8 mouse cellular contexts compared by ENCODE assay signal in genomic region chr7:47008168-47008993, GRCm38 (mm10). TPM values are rescaled to one million over a fixed set of nuclear protein-coding genes. Genes with fewer than 3 reads are reported as not detected.
A peak's percentile ranks its signal among the peaks of the same experiment; 100 is the strongest.
DNase-seq lines count a peak whose midpoint lies in the region; ATAC-seq and TF ChIP-seq lines count a peak whose summit lies in the region.

Gene Spty2d1 (minus strand): TSS chr7:47008411.

- peak within 1 kb of the TSS; percentile 86 for H3K27ac ChIP-seq in heart, embryonic 11.5 days (ENCODE audit: low read depth, low read length)
- H3K27ac ChIP-seq in kidney, embryonic 16.5 days (ENCODE audit: low read length) = peak within 1 kb of the TSS; percentile 93
- peak within 1 kb of the TSS; percentile 81 for H3K27ac ChIP-seq in liver, adult 2 months (replicated peaks; ENCODE audit: insufficient read depth, low read depth, low read length)

- H3K36me3 ChIP-seq in C2C12 (ENCODE audit: control insufficient read depth, insufficient read depth) (no peaks in the 10 kb centered on the region), myocyte (ENCODE audit: control insufficient read depth, insufficient read depth) (no peaks in the 10 kb centered on the region)
- H3K36me3 ChIP-seq in erythroblast, embryonic 14.5 days (ENCODE audit: control insufficient read depth) = peaks cover 13% of the 10 kb centered on the region
- no peaks in the 10 kb centered on the region for H3K36me3 ChIP-seq in heart, embryonic 11.5 days (ENCODE audit: control insufficient read depth, insufficient read depth, low read length)
- H3K36me3 ChIP-seq in kidney, embryonic 16.5 days (ENCODE audit: insufficient read depth, low read length) = no peaks in the 10 kb centered on the region
- H3K36me3 ChIP-seq in liver, adult 2 months (ENCODE audit: control insufficient read depth, insufficient read depth, low read length) = no peaks in the 10 kb centered on the region
- no peaks in the 10 kb centered on the region for H3K36me3 ChIP-seq in splenic B cell, adult 2 months (ENCODE audit: control insufficient read depth, insufficient read depth, low read length, poor library complexity, severe bottlenecking)

- H3K4me1 ChIP-seq in erythroblast, embryonic 14.5 days (ENCODE audit: control insufficient read depth) = peaks cover 70% of the 10 kb centered on the region
- H3K4me1 ChIP-seq in heart, embryonic 11.5 days (ENCODE audit: control insufficient read depth, insufficient read depth, low read length) = peaks cover 10% of the 10 kb centered on the region
- H3K4me1 ChIP-seq in kidney, embryonic 16.5 days (ENCODE audit: insufficient read depth, low read length) = peaks cover 29% of the 10 kb centered on the region
- H3K4me1 ChIP-seq in liver, adult 2 months (ENCODE audit: control insufficient read depth, insufficient read depth, low read length) = peaks cover 15% of the 10 kb centered on the region

- TF ChIP-seq CTCF in C2C12 (IDR thresholded peaks at IDR 0.05; ENCODE audit: control insufficient read depth, insufficient read depth, insufficient read length) = no peak
- TF ChIP-seq CTCF in brain, embryonic 14.5 days (IDR thresholded peaks at IDR 0.05; ENCODE audit: borderline replicate concordance, extremely low read depth, insufficient read depth, insufficient read length) = no peak
- TF ChIP-seq CTCF in liver, adult 2 months (IDR thresholded peaks at IDR 0.05; ENCODE audit: low read depth, low read length) = no peak

- TF ChIP-seq POLR2A in brain, embryonic 14.5 days (IDR thresholded peaks at IDR 0.05; ENCODE audit: borderline replicate concordance, extremely low read depth, insufficient read depth, insufficient read length, poor library complexity, severe bottlenecking) = peak; percentile 70; the same call in 1 of the 2 replicates
- TF ChIP-seq POLR2A in liver, adult 2 months (IDR thresholded peaks at IDR 0.05; ENCODE audit: extremely low read depth, insufficient read depth, low read length) = 0 out of 2 replicates have a peak, but pooled peaks have one; percentile 18
- TF ChIP-seq POLR2A in myocyte (IDR thresholded peaks at IDR 0.05; ENCODE audit: insufficient read length, low read depth) = peak; percentile 92

- H3K27me3 ChIP-seq in C2C12 (ENCODE audit: control insufficient read depth, insufficient read depth, insufficient read length) (no peaks in the 10 kb centered on the region), myocyte (ENCODE audit: control insufficient read depth, insufficient read depth, insufficient read length) (no peaks in the 10 kb centered on the region)
- no peaks in the 10 kb centered on the region for H3K27me3 ChIP-seq in erythroblast, embryonic 14.5 days (ENCODE audit: control insufficient read depth)
- H3K27me3 ChIP-seq in heart, embryonic 11.5 days (ENCODE audit: control insufficient read depth, insufficient read depth, low read length) = no peaks in the 10 kb centered on the region
- no peaks in the 10 kb centered on the region for H3K27me3 ChIP-seq in kidney, embryonic 16.5 days (ENCODE audit: insufficient read depth, low read length)
- H3K27me3 ChIP-seq in liver, adult 2 months (ENCODE audit: control insufficient read depth, insufficient read depth, low read length) = no peaks in the 10 kb centered on the region
- no peaks in the 10 kb centered on the region for H3K27me3 ChIP-seq in splenic B cell, adult 2 months (ENCODE audit: control insufficient read depth, insufficient read depth, low read length, poor library complexity, severe bottlenecking)

- H3ac ChIP-seq in C2C12 (ENCODE audit: control insufficient read depth, insufficient read length, low read depth) (peak within 1 kb of the TSS; percentile 82), myocyte (ENCODE audit: control insufficient read depth, insufficient read length) (peak within 1 kb of the TSS; percentile 17)

- WGBS in heart, embryonic 11.5 days (ENCODE audit: insufficient replicate concordance) = 1% methylated on average over 57 of the region's 57 CpGs
- WGBS in kidney, embryonic 16.5 days = 1% methylated on average over 56 of the region's 57 CpGs
- under 1% methylated on average over 57 of the region's 57 CpGs for WGBS in liver, adult 2 months

- peak; percentile 100 for DNase-seq in brain, embryonic 14.5 days (ENCODE audit: low read depth)
- peak; percentile 97 for DNase-seq in liver, adult 2 months (ENCODE audit: extremely low read depth, low read depth, low spot score)
- DNase-seq in splenic B cell, adult 2 months (ENCODE audit: low read depth, low spot score) = peak; percentile 100

- H3K9ac ChIP-seq in heart, embryonic 11.5 days (ENCODE audit: low read depth, low read length) = peak within 1 kb of the TSS; percentile 75
- peak within 1 kb of the TSS; percentile 89 for H3K9ac ChIP-seq in kidney, embryonic 16.5 days (replicated peaks; ENCODE audit: low read length)
- peak within 1 kb of the TSS; percentile 67 for H3K9ac ChIP-seq in liver, adult 2 months (ENCODE audit: low read depth, low read length)

- H3K4me3 ChIP-seq in C2C12 (ENCODE audit: insufficient read depth, poor library complexity, severe bottlenecking) = peak within 1 kb of the TSS; percentile 66
- H3K4me3 ChIP-seq in erythroblast, embryonic 14.5 days (replicated peaks) = peak within 1 kb of the TSS; percentile 64
- H3K4me3 ChIP-seq in heart, embryonic 11.5 days (ENCODE audit: low read depth, low read length) = peak within 1 kb of the TSS; percentile 74
- peak within 1 kb of the TSS; percentile 89 for H3K4me3 ChIP-seq in kidney, embryonic 16.5 days (ENCODE audit: low read length)
- H3K4me3 ChIP-seq in liver, adult 2 months (ENCODE audit: insufficient read depth, low read depth, low read length) = peak within 1 kb of the TSS; percentile 58
- H3K4me3 ChIP-seq in myocyte = peak within 1 kb of the TSS; percentile 80

- H3K79me2 ChIP-seq in C2C12 (ENCODE audit: control insufficient read depth, insufficient read depth) = peaks cover 45% of the 10 kb centered on the region
- peaks cover 18% of the 10 kb centered on the region; the same call in 1 of the 2 replicates for H3K79me2 ChIP-seq in liver, adult 2 months (ENCODE audit: control insufficient read depth, insufficient read depth, low read length)
- H3K79me2 ChIP-seq in myocyte (ENCODE audit: control insufficient read depth, insufficient read depth) = peaks cover 56% of the 10 kb centered on the region

- H3K9me3 ChIP-seq in erythroblast, embryonic 14.5 days (ENCODE audit: control insufficient read depth, low read length) = no peaks in the 10 kb centered on the region
- H3K9me3 ChIP-seq in heart, embryonic 11.5 days (replicated peaks; ENCODE audit: control insufficient read depth, low read length) = no peaks in the 10 kb centered on the region
- H3K9me3 ChIP-seq in kidney, embryonic 16.5 days (ENCODE audit: low read length) = no peaks in the 10 kb centered on the region

- peak within 1 kb of the TSS; percentile 95 for H3K4me2 ChIP-seq in heart, embryonic 11.5 days
- peak within 1 kb of the TSS; percentile 97 for H3K4me2 ChIP-seq in kidney, embryonic 16.5 days (replicated peaks; ENCODE audit: low read depth, low read length)
- peak within 1 kb of the TSS; percentile 89 for H3K4me2 ChIP-seq in myocyte (ENCODE audit: low read depth)

- peak; percentile 93 for ATAC-seq in heart, embryonic 11.5 days (replicated peaks; ENCODE audit: insufficient number of reproducible peaks, low FRiP score, low TSS enrichment)
- ATAC-seq in kidney, embryonic 16.5 days (ENCODE audit: low FRiP score, low TSS enrichment) = peak; percentile 96

- peaks cover 41% of the 10 kb centered on the region for H3K79me3 ChIP-seq in C2C12 (ENCODE audit: low read depth)

TF ChIP-seq in C2C12, 6 proteins besides CTCF, POLR2A, EP300 and RAD21:
- peak; percentile 51 for TF ChIP-seq MAX (IDR thresholded peaks at IDR 0.05)
- peak; percentile 95 for TF ChIP-seq CEBPB (IDR thresholded peaks at IDR 0.05; ENCODE audit: low read depth)
- no peak for TF ChIP-seq MYOG (IDR thresholded peaks at IDR 0.05; ENCODE audit: control insufficient read depth, extremely low read depth, insufficient read length)
- no peak for TF ChIP-seq FOSL1 (IDR thresholded peaks at IDR 0.05; ENCODE audit: insufficient read depth, low read length, poor library complexity, severe bottlenecking)
- no peak for TF ChIP-seq USF1 (IDR thresholded peaks at IDR 0.05; ENCODE audit: low read depth)
- TF ChIP-seq MYOD1 (IDR thresholded peaks at IDR 0.05; ENCODE audit: control insufficient read depth, insufficient read length, low read depth) = no peak
TF ChIP-seq in C2C12: peak in this region for 2.

TF ChIP-seq in myocyte, 11 proteins besides CTCF, POLR2A, EP300 and RAD21:
- TF ChIP-seq SRF (IDR thresholded peaks at IDR 0.05; ENCODE audit: control insufficient read depth, insufficient read length, low read depth) = peak; percentile 74
- peak; percentile 97 for TF ChIP-seq POLR2AphosphoS2 (IDR thresholded peaks at IDR 0.05; ENCODE audit: insufficient read length, low read depth)
- TF ChIP-seq MAX (IDR thresholded peaks at IDR 0.05; ENCODE audit: low read depth) = no peak
- TF ChIP-seq USF1 (IDR thresholded peaks at IDR 0.05; ENCODE audit: low read depth) = no peak
- peak; percentile 36 for TF ChIP-seq E2F4 (IDR thresholded peaks at IDR 0.05; ENCODE audit: insufficient read depth)
- TF ChIP-seq REST (IDR thresholded peaks at IDR 0.05; ENCODE audit: insufficient read depth, insufficient read length) = peak; percentile 8
- peak; percentile 97 for TF ChIP-seq CEBPB (IDR thresholded peaks at IDR 0.05; ENCODE audit: insufficient read depth, poor library complexity, severe bottlenecking)
- no peak for TF ChIP-seq TCF12 (IDR thresholded peaks at IDR 0.05; ENCODE audit: insufficient read depth, poor library complexity, severe bottlenecking)
- TF ChIP-seq TCF3 (IDR thresholded peaks at IDR 0.05; ENCODE audit: insufficient read length, low read depth) = no peak
- peak in 1 of 3 experiments; percentile 45 for TF ChIP-seq MYOG (IDR thresholded peaks at IDR 0.05; ENCODE audit: control insufficient read depth in 1 of 3, insufficient read depth in 1 of 3, insufficient read length in 2 of 3, low read depth in 2 of 3)
- peak in 1 of 3 experiments; percentile 71 for TF ChIP-seq MYOD1 (IDR thresholded peaks at IDR 0.05; ENCODE audit: control insufficient read depth in 1 of 3, insufficient read length in 2 of 3, low read depth in 2 of 3)

RNA-seq across cellular contexts. Expression of gene Spty2d1, which starts in this region (rescaled TPM):
- 5.3 TPM for polyA plus RNA-seq in C2C12 (2012; fragmentation: generic; extraction: Trizol)
- polyA plus RNA-seq in brain, embryonic 14.5 days (2012; rRNA removed) = 5.4 and 6.2 TPM in 2 replicates
- polyA plus RNA-seq in erythroblast, embryonic 14.5 days (2012) = 0.48 and 0.60 TPM in 2 replicates
- polyA plus RNA-seq in heart, embryonic 11.5 days (2014; fragmentation: Nextera tagmentation; extraction: Ambion mirVana) = 15.6 and 18.8 TPM in 2 replicates
- 20.9 and 21.1 TPM in 2 replicates for polyA plus RNA-seq in kidney, embryonic 16.5 days (2015; fragmentation: Nextera tagmentation; extraction: Ambion mirVana)
- 7.5 and 7.6 TPM in 2 replicates for total RNA-seq in liver, adult 2 months (2014; rRNA removed)
- 2.9 and 3.2 TPM in 2 replicates for polyA plus RNA-seq in liver, adult 2 months (2012; rRNA removed)
- 12.0 TPM for polyA plus RNA-seq in myocyte (2012; fragmentation: generic; extraction: Trizol)

Comparison
In these comparisons a context has a peak if more than half of its experiments do, and no peak if none do; other contexts are left out.
1. Peak in every context shown above with its lines: DNase-seq, ATAC-seq, H3K4me3 ChIP-seq and H3K27ac ChIP-seq.
2. POLR2A ChIP-seq: peak in every context shown above with its lines; median percentile 92 in myocyte; 70 in brain, embryonic 14.5 days; 18 in liver, adult 2 months.